Mouse (Mus musculus) skeletal muscle tissue, adult 2 months (tissue): ENCODE results near the gene Serpinc1.
"Not testable (repeated sequence)": the region's sequence is repeated elsewhere in the genome, so short reads cannot be mapped to it uniquely, and the experiment has no call there.

ENCODE experiments used
- DNase-seq: peaks from one replicate; pipeline ENCODE4 v3.0.0-alpha.2; 2012; ENCODE audit warnings: low read depth, low spot score

Serpinc1 gene

GRCm38 (mm10) chr1:161025410-161026210 lies 47.2 kb downstream of the Serpinc1 start:
- no peak for DNase-seq

- DNase-seq: no peak
These were observed 48.8 kb downstream of the Serpinc1 start for GRCm38 (mm10) chr1:161027196-161027595.

- DNase-seq: not testable (repeated sequence)
These were observed 50.0 kb downstream of the Serpinc1 start for GRCm38 (mm10) chr1:161028427-161028826.

GRCm38 (mm10) chr1:161030058-161030457 lies 51.7 kb downstream of the Serpinc1 start:
- DNase-seq: no peak

GRCm38 (mm10) chr1:161031881-161032280 lies 53.5 kb downstream of the Serpinc1 start:
- no peak for DNase-seq

GRCm38 (mm10) chr1:161032345-161032744 lies 54.0 kb downstream of the Serpinc1 start:
- DNase-seq: no peak

GRCm38 (mm10) chr1:161033856-161034434 lies 55.6 kb downstream of the Serpinc1 start:
- DNase-seq: no peak

- DNase-seq: peak; percentile 99
These were observed 56.3 kb downstream of the Serpinc1 start, which contains the start of gene Zbtb37 for GRCm38 (mm10) chr1:161034435-161035280. Gene Zbtb37, minus strand, starts transcription at chr1:161034849.

- no peak for DNase-seq
These were observed 56.9 kb downstream of the Serpinc1 start for GRCm38 (mm10) chr1:161035281-161035785.

- DNase-seq: no peak
These were observed 57.5 kb downstream of the Serpinc1 start for GRCm38 (mm10) chr1:161035786-161036404.

GRCm38 (mm10) chr1:161036411-161036841 lies 58.0 kb downstream of the Serpinc1 start:
- no peak for DNase-seq

GRCm38 (mm10) chr1:161037026-161037425 lies 58.6 kb downstream of the Serpinc1 start:
- no peak for DNase-seq

GRCm38 (mm10) chr1:161037599-161037998 lies 59.2 kb downstream of the Serpinc1 start:
- DNase-seq: no peak

GRCm38 (mm10) chr1:161038004-161038403 lies 59.6 kb downstream of the Serpinc1 start:
- DNase-seq: no peak

- DNase-seq: no peak
These were observed 60.8 kb downstream of the Serpinc1 start for GRCm38 (mm10) chr1:161038968-161039721.

- no peak for DNase-seq
These were observed 61.5 kb downstream of the Serpinc1 start for GRCm38 (mm10) chr1:161039741-161040425.

- no peak for DNase-seq
These were observed 62.0 kb downstream of the Serpinc1 start for GRCm38 (mm10) chr1:161040426-161040770.

- DNase-seq: no peak
These were observed 62.5 kb downstream of the Serpinc1 start for GRCm38 (mm10) chr1:161040855-161041254.

GRCm38 (mm10) chr1:161041261-161042020 lies 63.1 kb downstream of the Serpinc1 start:
- DNase-seq: no peak
